Mouse (Mus musculus) lung, adult 2 months (tissue): ENCODE measurements at regions not wholly inside any gene's neighbourhood (a gene's known extent, or its start where the extent isn't known, plus 50 kb on each side); places are given as distances from the start of the nearest gene placed in this dataset.

Experiments used
- DNase-seq: peaks from one replicate; pipeline ENCODE4 v3.0.0; 2022
- H3K4me1 ChIP-seq: fragments of 200-500 bp; 2 replicates; pipeline ENCODE4 v1.6.1; 2011; ENCODE audit warnings: low read length; ENCODE audit not compliant: control insufficient read depth, insufficient read depth
- H3K4me3 ChIP-seq: fragments of 200-500 bp; replicated peaks from 2 replicates; pipeline ENCODE3; 2011; ENCODE audit warnings: low read depth, mild to moderate bottlenecking, control low read depth, low read length; ENCODE audit errors: extremely low read depth
- CTCF ChIP-seq: fragments of 200-500 bp; IDR thresholded peaks from 2 replicates; pipeline ENCODE4 v1.5.1; 2011; ENCODE audit warnings: mild to moderate bottlenecking, low read length, control low read depth; ENCODE audit not compliant: insufficient read depth
- POLR2A ChIP-seq: fragments of 200-500 bp; IDR thresholded peaks from 2 replicates; pipeline ENCODE4 v1.6.1; 2011; ENCODE audit warnings: low read depth, mild to moderate bottlenecking, control low read depth, low read length, borderline replicate concordance; ENCODE audit errors: extremely low read depth
- WGBS: fragments of 180-500 bp; shearing (Covaris S2); methylation state at CpG from one replicate; pipeline ENCODE4 v1.1.7; 2018; 5-methylcytosine and 5-hydroxymethylcytosine counted together

DNA sequence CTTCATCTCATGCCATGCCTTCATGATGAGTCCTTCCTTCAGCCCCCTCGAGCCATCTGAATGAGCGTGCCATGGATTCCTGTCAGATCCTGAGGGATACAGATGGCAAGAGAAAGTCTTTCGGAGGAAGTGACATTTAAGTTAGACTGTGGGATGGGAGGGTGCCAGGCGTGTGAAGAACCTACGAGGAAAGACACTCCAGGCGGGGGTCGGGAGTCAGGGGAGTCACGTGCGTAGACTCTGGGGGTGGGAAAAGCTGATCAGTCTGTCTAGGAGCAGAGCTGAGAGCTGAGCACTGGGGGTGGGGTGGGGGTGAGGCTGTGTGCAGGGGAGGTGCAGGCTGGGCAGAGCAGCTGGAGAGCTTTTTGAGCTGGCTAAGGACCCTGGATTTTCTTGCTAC is 152.0 kb upstream of the Gjb5 start:
- no peak overlapping the region for H3K4me3 ChIP-seq
- WGBS, result 64% methylated on average over 9 of the region's 9 CpGs
- no peak for DNase-seq
- no peaks in the 10 kb centered on the region for H3K4me1 ChIP-seq
- TF ChIP-seq CTCF (no peak), POLR2A (no peak)

- no peak for DNase-seq
- no peak overlapping the region for H3K4me3 ChIP-seq
- H3K4me1 ChIP-seq, result no peaks in the 10 kb centered on the region
- TF ChIP-seq CTCF, result no peak
- TF ChIP-seq POLR2A, result no peak
- 86% methylated on average over 6 of the region's 6 CpGs for WGBS
Measured at GRCm38 (mm10) chr4:127502621-127503020, 144.6 kb upstream of the Gjb5 start.

DNA sequence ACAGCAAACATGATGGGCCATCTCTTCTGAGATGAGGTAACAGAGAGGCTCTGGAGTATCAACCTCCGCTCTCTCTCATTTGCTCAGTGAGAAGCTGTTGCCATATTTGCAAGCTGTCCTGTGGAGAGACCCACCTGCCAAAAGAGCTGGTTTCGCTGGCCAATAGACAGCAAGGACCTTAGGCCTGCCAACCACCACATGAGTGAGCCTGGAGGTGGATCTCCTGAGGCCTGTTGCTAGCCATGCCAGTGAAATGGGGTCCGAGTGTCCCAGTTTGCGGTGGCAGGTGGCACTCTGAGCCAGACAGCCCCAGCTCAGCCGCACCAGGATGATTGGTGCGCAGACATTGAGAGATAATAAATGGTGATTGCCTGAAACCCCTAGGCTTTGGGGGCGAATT is 143.9 kb upstream of the Gjb5 start:
- 83% methylated on average over 7 of the region's 7 CpGs for WGBS
- DNase-seq, result no peak
- Histone ChIP-seq H3K4me3 (no peak overlapping the region), H3K4me1 (no peaks in the 10 kb centered on the region)
- TF ChIP-seq CTCF, result no peak
- TF ChIP-seq POLR2A, result no peak

DNA sequence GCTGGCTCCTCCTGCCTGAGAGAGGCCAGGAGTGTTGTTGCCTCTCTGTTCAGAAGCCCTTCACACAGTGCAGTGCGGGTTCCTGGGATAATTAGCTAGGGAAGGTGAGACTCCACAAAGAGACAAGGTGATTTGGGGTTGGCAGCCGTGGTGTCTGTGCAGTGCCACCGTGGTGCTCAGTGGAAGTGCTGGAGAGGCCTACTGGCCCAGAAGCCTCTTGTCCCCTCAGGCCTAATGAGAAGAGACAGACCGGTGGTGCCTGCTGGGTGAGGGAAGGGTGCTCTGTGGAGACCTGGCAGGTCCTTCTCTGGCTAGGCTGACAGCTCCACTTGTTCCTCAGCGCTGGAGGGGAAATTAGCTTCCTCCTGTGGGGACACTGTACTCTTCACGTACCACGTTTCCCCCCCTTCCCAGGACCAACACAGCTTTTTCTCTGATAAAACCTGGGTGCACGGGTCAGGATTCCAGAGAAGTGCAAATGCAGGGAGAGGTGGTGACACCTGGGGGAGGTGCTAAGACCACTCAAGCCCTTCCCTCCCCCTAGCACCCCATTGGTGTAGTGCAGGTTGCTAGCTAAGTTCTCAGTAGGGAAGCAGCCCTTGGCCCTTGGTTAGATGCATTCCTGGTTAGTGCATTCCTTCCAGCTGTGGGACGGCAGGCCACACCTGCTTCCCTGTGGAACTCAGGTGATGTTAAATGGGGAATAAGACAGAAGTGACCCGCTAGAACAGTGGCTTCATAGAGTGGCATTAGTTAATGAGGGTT is 129.2 kb upstream of the Gjb5 start:
- no peak overlapping the region for H3K4me3 ChIP-seq
- WGBS, result 33% methylated on average over 10 of the region's 10 CpGs
- no peak for DNase-seq
- no peak for TF ChIP-seq CTCF
- H3K4me1 ChIP-seq, result no peaks in the 10 kb centered on the region

- no peak for TF ChIP-seq POLR2A
- TF ChIP-seq CTCF, result no peak
- no peak for DNase-seq
- H3K4me3 ChIP-seq, result no peak overlapping the region
- WGBS, result 75% methylated on average over 5 of the region's 5 CpGs
- no peaks in the 10 kb centered on the region for H3K4me1 ChIP-seq
Measured at GRCm38 (mm10) chr4:127485238-127485637, 127.3 kb upstream of the Gjb5 start.

GRCm38 (mm10) chr4:127482461-127482860 is 124.5 kb upstream of the Gjb5 start:
- no peak overlapping the region for H3K4me3 ChIP-seq
- H3K4me1 ChIP-seq, result no peaks in the 10 kb centered on the region
- DNase-seq, result no peak
- TF ChIP-seq CTCF (no peak), POLR2A (no peak)
- 38% methylated on average over 4 of the region's 4 CpGs for WGBS

GRCm38 (mm10) chr4:127480339-127480738 is 122.4 kb upstream of the Gjb5 start:
- no peak for DNase-seq
- Histone ChIP-seq H3K4me1 (no peaks in the 10 kb centered on the region), H3K4me3 (no peak overlapping the region)
- TF ChIP-seq POLR2A (no peak), CTCF (no peak)
- 43% methylated on average over 5 of the region's 5 CpGs for WGBS

DNA sequence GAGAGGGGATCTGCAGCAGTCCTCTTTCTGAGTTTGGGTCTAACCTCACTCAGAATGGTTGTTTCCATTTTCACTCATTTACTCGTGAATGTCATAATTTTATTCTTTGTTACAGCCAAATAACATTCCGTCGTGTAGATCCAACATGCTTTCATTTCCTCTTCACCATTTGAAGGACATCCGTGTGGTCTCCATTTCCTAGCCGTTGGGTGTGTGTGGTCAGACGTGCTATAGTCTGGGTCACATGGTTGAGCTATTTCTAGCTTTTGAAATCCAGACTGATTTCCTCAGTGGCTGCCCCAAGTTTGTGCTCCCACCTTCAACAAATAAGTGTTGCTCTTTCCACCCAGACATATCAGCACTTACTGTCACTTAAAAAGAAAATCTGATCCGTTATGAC is 111.9 kb upstream of the Gjb5 start:
- no peaks in the 10 kb centered on the region for H3K4me1 ChIP-seq
- TF ChIP-seq POLR2A, result no peak
- no peak for TF ChIP-seq CTCF
- no peak overlapping the region for H3K4me3 ChIP-seq
- WGBS, result 69% methylated on average over 7 of the region's 7 CpGs
- DNase-seq, result no peak

DNA sequence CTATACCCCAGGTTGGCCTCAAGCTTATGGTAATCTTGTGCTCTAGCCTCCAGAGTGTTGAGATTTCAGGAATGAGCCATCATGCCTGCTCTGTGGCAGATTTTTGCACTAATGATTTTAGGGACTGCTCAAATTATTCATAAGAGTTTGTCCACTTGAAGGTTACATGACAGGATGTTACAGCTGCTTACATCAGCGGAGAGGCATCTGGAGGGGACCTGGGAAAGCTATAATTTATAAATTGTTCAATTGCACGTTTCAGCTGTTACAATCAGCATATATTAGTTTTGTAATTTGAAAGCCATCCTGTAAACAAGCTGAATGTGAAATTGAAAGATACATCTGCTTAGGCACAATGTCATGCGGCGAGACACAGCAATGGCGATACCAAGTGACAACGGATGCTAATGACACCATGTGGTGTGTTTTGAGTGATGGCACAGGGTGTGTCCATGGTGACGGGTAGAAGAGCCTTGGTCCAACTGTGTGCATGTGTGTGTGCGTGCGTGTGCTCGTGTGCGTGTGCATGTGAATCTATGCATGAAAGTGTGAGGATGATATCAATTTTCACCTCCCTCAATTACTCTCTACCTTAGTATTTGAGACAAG is 96.6 kb upstream of the Gjb5 start:
- Histone ChIP-seq H3K4me1 (no peaks in the 10 kb centered on the region), H3K4me3 (no peak overlapping the region)
- 84% methylated on average over 11 of the region's 11 CpGs for WGBS
- no peak for DNase-seq
- no peak for TF ChIP-seq POLR2A
- no peak for TF ChIP-seq CTCF

DNA sequence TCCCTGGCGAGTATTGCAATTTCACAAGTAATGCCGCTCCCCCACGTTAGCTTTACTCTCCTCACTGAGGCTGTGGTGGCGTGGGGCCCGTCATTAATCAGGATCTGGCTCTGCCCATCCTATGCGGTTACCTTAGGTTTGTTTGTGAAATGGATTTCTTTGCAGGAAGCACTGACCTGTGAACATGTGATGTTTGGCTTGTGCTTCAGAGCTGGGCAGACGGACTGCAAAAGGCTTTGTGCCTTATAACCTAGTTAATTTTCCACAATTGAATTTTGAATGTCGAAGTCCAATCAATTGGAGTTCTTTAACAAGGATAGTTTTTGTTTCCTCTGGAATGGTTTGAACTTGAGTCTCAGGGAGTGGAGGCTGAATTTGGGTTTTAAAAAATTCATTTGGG is 94.1 kb upstream of the Gjb5 start:
- WGBS, result 53% methylated on average over 8 of the region's 8 CpGs
- no peak overlapping the region for H3K4me3 ChIP-seq
- TF ChIP-seq CTCF (no peak), POLR2A (no peak)
- no peak for DNase-seq
- no peaks in the 10 kb centered on the region for H3K4me1 ChIP-seq
